Mouse (Mus musculus): ENCODE measurements around the gene Thbs4.
A peak's percentile ranks its signal among the peaks of the same experiment; 100 is the strongest.

Thbs4 gene

GRCm38 (mm10) chr13:92794462-92795214 is at the start of gene Thbs4:
Gene Thbs4, minus strand, starts transcription at chr13:92794818.
- DNase-seq (ENCODE audit: low spot score in 2 of 2), result no peak

GRCm38 (mm10) chr13:92833162-92833561 is 38.5 kb upstream of the Thbs4 start:
- DNase-seq (ENCODE audit: low spot score in 2 of 2), result no peak

GRCm38 (mm10) chr13:92828820-92829219 is 34.2 kb upstream of the Thbs4 start:
- no peak for DNase-seq (ENCODE audit: low spot score in 2 of 2)

- DNase-seq (ENCODE audit: low spot score in 2 of 2), result no peak
Measured at GRCm38 (mm10) chr13:92817357-92817756, 22.7 kb upstream of the Thbs4 start.

GRCm38 (mm10) chr13:92816329-92816728 is 21.7 kb upstream of the Thbs4 start:
- DNase-seq (ENCODE audit: low spot score in 2 of 2), result no peak

GRCm38 (mm10) chr13:92810592-92810991 is 16.0 kb upstream of the Thbs4 start:
- peak in 1 of 2 experiments; percentile 26 for DNase-seq (ENCODE audit: low spot score in 2 of 2)

GRCm38 (mm10) chr13:92807849-92808248 is 13.2 kb upstream of the Thbs4 start:
- no peak for DNase-seq (ENCODE audit: low spot score in 2 of 2)

- no peak for DNase-seq (ENCODE audit: low spot score in 2 of 2)
Measured at GRCm38 (mm10) chr13:92806785-92807184, 12.2 kb upstream of the Thbs4 start.

- peak; percentile 19 to 28 for DNase-seq (ENCODE audit: low spot score in 2 of 2)
Measured at GRCm38 (mm10) chr13:92799306-92799925, 4.8 kb upstream of the Thbs4 start.

GRCm38 (mm10) chr13:92798830-92799229 is 4.2 kb upstream of the Thbs4 start:
- no peak for DNase-seq (ENCODE audit: low spot score in 2 of 2)

- DNase-seq (ENCODE audit: low spot score in 2 of 2), result no peak
Measured at GRCm38 (mm10) chr13:92793636-92794035, 982 bp downstream of the Thbs4 start.

GRCm38 (mm10) chr13:92791474-92791873 is 3.1 kb downstream of the Thbs4 start:
- no peak for DNase-seq (ENCODE audit: low spot score in 2 of 2)

- DNase-seq (ENCODE audit: low spot score in 2 of 2), result no peak
Measured at GRCm38 (mm10) chr13:92784311-92784710, 10.3 kb downstream of the Thbs4 start.

GRCm38 (mm10) chr13:92783551-92783950 is 11.1 kb downstream of the Thbs4 start:
- DNase-seq (ENCODE audit: low spot score in 2 of 2), result no peak

GRCm38 (mm10) chr13:92780927-92781326 is 13.7 kb downstream of the Thbs4 start:
- no peak for DNase-seq (ENCODE audit: low spot score in 2 of 2)

GRCm38 (mm10) chr13:92780076-92780475 is 14.5 kb downstream of the Thbs4 start:
- no peak for DNase-seq (ENCODE audit: low spot score in 2 of 2)

- no peak for DNase-seq (ENCODE audit: low spot score in 2 of 2)
Measured at GRCm38 (mm10) chr13:92778642-92779041, 16.0 kb downstream of the Thbs4 start.

GRCm38 (mm10) chr13:92775916-92776315 is 18.7 kb downstream of the Thbs4 start:
- no peak for DNase-seq (ENCODE audit: low spot score in 2 of 2)

GRCm38 (mm10) chr13:92774887-92775286 is 19.7 kb downstream of the Thbs4 start:
- no peak for DNase-seq (ENCODE audit: low spot score in 2 of 2)

- no peak for DNase-seq (ENCODE audit: low spot score in 2 of 2)
Measured at GRCm38 (mm10) chr13:92772500-92772899, 22.1 kb downstream of the Thbs4 start.

- no peak for DNase-seq (ENCODE audit: low spot score in 2 of 2)
Measured at GRCm38 (mm10) chr13:92771566-92771965, 23.1 kb downstream of the Thbs4 start.

GRCm38 (mm10) chr13:92765454-92766242 is 29.0 kb downstream of the Thbs4 start:
- no peak for DNase-seq (ENCODE audit: low spot score in 2 of 2)

GRCm38 (mm10) chr13:92762322-92762721 is 32.3 kb downstream of the Thbs4 start:
- no peak for DNase-seq (ENCODE audit: low spot score in 2 of 2)
